Mouse (Mus musculus) neural tube, embryonic 10.5 days (tissue): ENCODE measurements at regions not wholly inside any gene's neighbourhood (a gene's known extent, or its start where the extent isn't known, plus 50 kb on each side); places are given as distances from the start of the nearest gene placed in this dataset.
"Not testable (repeated sequence)": the region's sequence is repeated elsewhere in the genome, so short reads cannot be mapped to it uniquely, and the experiment has no call there.

ENCODE experiments used
- DNase-seq: peaks from one replicate; pipeline ENCODE4 v3.0.0-alpha.2; 2017; ENCODE audit warnings: low spot score; ENCODE audit errors: extremely low spot score

DNA sequence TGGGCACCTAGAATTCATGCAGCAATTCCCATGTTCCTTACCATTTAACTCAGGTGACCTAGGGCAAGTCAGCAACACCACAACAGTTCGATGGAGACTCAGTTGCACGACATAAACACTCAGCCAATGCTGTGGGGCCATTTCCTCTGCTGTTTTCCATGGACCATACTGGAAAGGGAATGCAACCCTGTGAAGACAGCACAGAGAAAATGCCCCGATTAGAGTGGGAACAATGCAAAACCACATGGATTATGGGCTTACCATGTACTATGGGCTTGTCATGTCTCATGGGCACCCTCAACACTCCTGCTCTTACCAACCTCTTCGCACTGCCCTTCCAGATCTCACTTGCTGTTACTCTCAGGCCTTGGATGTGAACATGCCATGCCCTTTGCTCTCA is 207.6 kb downstream of the Snurf start:
- DNase-seq: peak; percentile 3

DNA sequence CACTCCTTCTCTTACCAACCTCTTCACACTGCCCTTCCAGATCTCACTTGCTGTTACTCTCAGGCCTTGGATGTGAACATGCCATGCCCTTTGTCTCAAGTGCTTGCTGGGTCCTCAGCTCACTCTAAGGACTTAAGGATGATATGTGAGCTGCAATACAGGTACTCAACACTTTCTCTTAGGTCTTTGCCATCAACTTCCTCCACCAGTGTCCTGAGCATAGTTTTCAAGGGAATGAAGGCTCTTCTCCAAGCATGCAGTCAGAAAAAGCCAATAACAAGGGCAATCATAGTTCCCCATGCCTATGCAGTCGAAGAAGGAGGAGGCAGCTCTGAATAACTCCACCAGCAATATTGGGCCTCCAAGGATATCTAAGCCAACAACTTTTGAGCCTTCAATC is 235.1 kb downstream of the Snurf start:
- DNase-seq: not testable (repeated sequence)

DNA sequence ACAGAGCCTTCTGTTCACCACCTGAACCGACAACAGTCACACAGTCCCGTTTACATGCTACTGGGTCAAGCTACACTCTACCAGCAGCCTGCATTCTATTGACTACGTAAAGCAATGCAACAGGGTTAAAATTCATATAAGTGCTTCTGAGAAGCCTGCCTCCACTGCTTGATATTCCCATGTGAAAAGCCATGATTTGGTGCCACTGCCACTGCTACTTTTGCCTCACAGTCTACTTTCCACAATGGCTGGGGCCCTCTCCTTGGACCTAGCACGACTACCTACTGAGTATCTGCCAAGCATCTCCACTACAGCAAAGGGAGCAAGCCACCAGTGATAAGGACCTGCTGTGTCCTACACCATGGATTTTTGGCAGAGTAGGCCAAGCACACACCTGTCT is 236.2 kb downstream of the Snurf start:
- DNase-seq: not testable (repeated sequence)

DNA sequence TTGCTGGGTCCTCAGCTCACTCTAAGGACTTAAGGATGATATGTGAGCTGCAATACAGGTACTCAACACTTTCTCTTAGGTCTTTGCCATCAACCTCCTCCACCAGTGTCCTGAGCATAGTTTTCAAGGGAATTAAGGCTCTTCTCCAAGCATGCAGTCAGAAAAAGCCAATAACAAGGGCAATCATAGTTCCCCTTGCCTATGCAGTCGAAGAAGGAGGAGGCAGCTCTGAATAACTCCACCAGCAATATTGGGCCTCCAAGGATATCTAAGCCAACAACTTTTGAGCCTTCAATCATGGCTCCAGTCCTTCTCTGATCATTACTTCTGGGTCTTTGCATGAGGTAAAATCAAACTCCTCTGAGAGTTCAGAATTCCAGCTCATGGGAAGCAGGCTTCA is 237.5 kb downstream of the Snurf start:
- DNase-seq: not testable (repeated sequence)
